ENCODE assay signal across 9 mouse cellular contexts in the genomic region with DNA sequence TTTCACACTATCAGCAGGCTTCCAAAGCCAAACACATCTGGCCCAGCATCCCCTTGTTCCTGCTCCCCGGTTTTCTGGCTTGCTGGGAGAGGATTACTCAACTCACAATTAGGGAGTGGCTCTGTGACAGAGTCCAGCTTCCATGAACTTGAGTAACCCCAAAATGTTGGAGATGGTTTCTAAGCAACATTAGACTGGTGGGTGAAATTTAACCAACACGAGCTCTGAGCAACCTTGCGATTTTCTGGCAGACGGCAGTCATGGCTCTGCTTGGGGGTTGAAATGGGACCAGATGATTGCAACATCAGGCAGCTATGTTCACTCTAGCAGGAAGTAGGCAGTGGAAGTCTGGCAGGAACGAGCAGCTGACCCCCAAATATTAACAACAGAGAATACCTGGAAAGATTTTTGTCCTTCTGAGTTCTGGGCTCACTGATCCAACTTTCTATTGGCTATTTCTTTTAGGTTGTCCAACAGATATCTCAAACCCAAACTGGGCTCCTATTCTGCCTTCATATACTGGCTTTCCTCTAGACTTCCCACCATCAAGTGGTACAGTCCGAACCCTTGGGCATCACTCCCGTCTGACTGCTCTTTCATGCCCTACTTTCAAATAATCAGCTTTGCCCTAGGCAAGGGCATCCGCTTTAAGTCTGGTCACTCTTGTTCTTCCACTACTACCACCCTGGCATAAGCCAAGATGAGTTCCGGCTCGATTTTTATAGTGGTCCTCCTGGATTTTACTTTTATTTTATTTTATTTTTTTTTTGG. TPM values are rescaled to one million over a fixed set of nuclear protein-coding genes. Genes with fewer than 3 reads are reported as not detected.
DNase-seq lines count a peak whose midpoint lies in the region; ATAC-seq and TF ChIP-seq lines count a peak whose summit lies in the region.
"Had no signal": no experiment of that assay in that cellular context is flagged by ENCODE, and none has a peak within 500 bp of the region (broad histone marks: within the 10 kb centered on the region; RNA-seq: fewer than 3 reads in every experiment).

No protein-coding gene starts in this region.

- peak; percentile 80 for ATAC-seq in liver, embryonic 14.5 days (ENCODE audit: insufficient read depth)
- no peak for ATAC-seq in cerebellum, adult (ENCODE audit: insufficient number of reproducible peaks, low FRiP score, low TSS enrichment)
- no peak for ATAC-seq in hindbrain, embryonic 16.5 days

- no peak overlapping the region for H3K4me3 ChIP-seq in liver, embryonic 14.5 days (ENCODE audit: insufficient read depth in 1 of 2, low read depth in 2 of 2, low read length in 2 of 2)
- no peak overlapping the region for H3K4me3 ChIP-seq in hindbrain, embryonic 16.5 days (ENCODE audit: low read length)

- peak; percentile 30 for DNase-seq in MN1 (ENCODE audit: low spot score)
- DNase-seq in adrenal gland, postnatal 14 days, result peak; percentile 72
- DNase-seq in heart, postnatal 36 days, result peak; percentile 67 to 68
- peak; percentile 37 to 47 (median 37) for DNase-seq in liver, embryonic 14.5 days (ENCODE audit: low read depth in 3 of 3, low spot score in 3 of 3)
- DNase-seq in cerebellum, adult 9-11 months, result no peak
- no peak for DNase-seq in cerebellum, adult 18-20 months

- intact Hi-C loops in heart, postnatal 36 days (cut with DNase I), result no loop called here

- no peak overlapping the region for H3K9ac ChIP-seq in liver, embryonic 14.5 days (replicated peaks)
- H3K9ac ChIP-seq in hindbrain, embryonic 16.5 days (ENCODE audit: low read depth, low read length), result no peak overlapping the region

- no peaks in the 10 kb centered on the region for H3K27me3 ChIP-seq in liver, embryonic 14.5 days (ENCODE audit: control insufficient read depth, insufficient read depth, low read length)
- no peaks in the 10 kb centered on the region for H3K27me3 ChIP-seq in hindbrain, embryonic 16.5 days (replicated peaks; ENCODE audit: control insufficient read depth, insufficient read depth, low read length)

- no peak for TF ChIP-seq CTCF in liver, embryonic 14.5 days (IDR thresholded peaks at IDR 0.05; ENCODE audit: low read depth)

- WGBS in liver, embryonic 14.5 days (ENCODE audit: insufficient replicate concordance), result 60% methylated on average over 10 of the region's 10 CpGs
- 67% methylated on average over 10 of the region's 10 CpGs for WGBS in hindbrain, embryonic 16.5 days

- no peak overlapping the region for H3K27ac ChIP-seq in liver, embryonic 14.5 days
- H3K27ac ChIP-seq in hindbrain, embryonic 16.5 days (ENCODE audit: low read depth, low read length), result no peak overlapping the region

- no peaks in the 10 kb centered on the region for H3K9me3 ChIP-seq in liver, embryonic 14.5 days (ENCODE audit: control insufficient read depth, low read length)
- H3K9me3 ChIP-seq in hindbrain, embryonic 16.5 days (ENCODE audit: control insufficient read depth, low read length), result no peaks in the 10 kb centered on the region

- H3K36me3 ChIP-seq in liver, embryonic 14.5 days (replicated peaks; ENCODE audit: control insufficient read depth, insufficient read depth, low read depth), result no peaks in the 10 kb centered on the region
- no peaks in the 10 kb centered on the region for H3K36me3 ChIP-seq in hindbrain, embryonic 16.5 days (ENCODE audit: control insufficient read depth, insufficient read depth, low read length)

- no peak for TF ChIP-seq EP300 in liver, embryonic 14.5 days (IDR thresholded peaks at IDR 0.05; ENCODE audit: low read depth)

- H3K4me1 ChIP-seq in liver, embryonic 14.5 days (replicated peaks; ENCODE audit: control insufficient read depth in 2 of 2, insufficient read depth in 2 of 2, low read length in 1 of 2), result peaks cover 0 to 7% of the 10 kb centered on the region in 2 experiments; a peak in 2 of 4 replicates
- no peaks in the 10 kb centered on the region for H3K4me1 ChIP-seq in hindbrain, embryonic 16.5 days (ENCODE audit: control insufficient read depth, insufficient read depth, low read depth, low read length)

- no peak overlapping the region for H3K4me2 ChIP-seq in liver, embryonic 14.5 days (ENCODE audit: low read depth)
- H3K4me2 ChIP-seq in hindbrain, embryonic 16.5 days (ENCODE audit: low read length), result no peak overlapping the region

RNA-seq across cellular contexts. Expression of a gene that starts 4.0 kb away (rescaled TPM):
- 0.82 and 7.1 TPM in 2 replicates for total RNA-seq in adrenal gland, postnatal 14 days (2021)
- total RNA-seq in heart, postnatal 36 days (2021), result under 1 TPM; 0.22 to 0.33 TPM
- polyA plus RNA-seq in liver, embryonic 14.5 days (2012; rRNA removed), result 0.69 and 1.1 TPM in 2 replicates
- polyA plus RNA-seq in liver, embryonic 14.5 days (2014; fragmentation: Nextera tagmentation; extraction: Ambion mirVana), result 0.33 and 0.55 TPM in 2 replicates
- polyA plus RNA-seq in hindbrain, embryonic 16.5 days (2015; fragmentation: Nextera tagmentation; extraction: Ambion mirVana), result 0.06 TPM in 1 of 2 replicates, not detected in the other

RNA-seq across cellular contexts. Expression of a gene that starts 24.8 kb away (rescaled TPM):
- 36.0 and 37.9 TPM in 2 replicates for total RNA-seq in adrenal gland, postnatal 14 days (2021)
- 10 to 100 TPM; 17.8 to 18.4 TPM for total RNA-seq in heart, postnatal 36 days (2021)
- 1.4 and 1.6 TPM in 2 replicates for polyA plus RNA-seq in liver, embryonic 14.5 days (2012; rRNA removed)
- polyA plus RNA-seq in liver, embryonic 14.5 days (2014; fragmentation: Nextera tagmentation; extraction: Ambion mirVana), result 1.6 and 1.7 TPM in 2 replicates
- polyA plus RNA-seq in hindbrain, embryonic 16.5 days (2015; fragmentation: Nextera tagmentation; extraction: Ambion mirVana), result 2.1 and 2.3 TPM in 2 replicates

RNA-seq across cellular contexts. Expression of a gene that starts 25.2 kb away (rescaled TPM):
- total RNA-seq in adrenal gland, postnatal 14 days (2021), result 8.0 and 10.9 TPM in 2 replicates
- total RNA-seq in heart, postnatal 36 days (2021), result 1 to 10 TPM; 2.8 to 5.0 TPM
- polyA plus RNA-seq in liver, embryonic 14.5 days (2012; rRNA removed), result 0.27 and 1.4 TPM in 2 replicates
- not detected in 2 replicates for polyA plus RNA-seq in liver, embryonic 14.5 days (2014; fragmentation: Nextera tagmentation; extraction: Ambion mirVana)
- not detected in 2 replicates for polyA plus RNA-seq in hindbrain, embryonic 16.5 days (2015; fragmentation: Nextera tagmentation; extraction: Ambion mirVana)
- polyA plus RNA-seq: stomach, embryonic 14.5 days had no signal

Comparison
In these comparisons a context has a peak if more than half of its experiments do, and no peak if none do; other contexts are left out.
1. DNase-seq: peak in MN1 (single experiment), adrenal gland, postnatal 14 days (single experiment), heart, postnatal 36 days (2 of 2) and liver, embryonic 14.5 days (3 of 3); none in cerebellum, adult 9-11 months (single experiment) and cerebellum, adult 18-20 months (0 of 2).